Mouse (Mus musculus) G1E (cell line): ENCODE measurements around the gene Tmod1.

Source experiments
- CTCF ChIP-seq: IDR thresholded peaks from 2 replicates; pipeline ENCODE4 v1.5.1; 2012; ENCODE audit warnings: low read depth, low read length, inconsistent platforms, mixed read lengths
- GATA1 ChIP-seq: IDR thresholded peaks from 2 replicates; pipeline ENCODE4 v1.6.1; 2012; ENCODE audit warnings: borderline replicate concordance, low read length, inconsistent platforms, mixed read lengths
- POLR2AphosphoS5 ChIP-seq: IDR thresholded peaks from 2 replicates; pipeline ENCODE4 v1.6.1; 2012; ENCODE audit warnings: low read depth, low read length, inconsistent platforms; ENCODE audit not compliant: insufficient replicate concordance

- TF ChIP-seq POLR2AphosphoS5, result no peak
- no peak for TF ChIP-seq GATA1
- no peak for TF ChIP-seq CTCF
These were observed 60.4 kb downstream of the Tmod1 start for GRCm38 (mm10) chr4:46099132-46099531.
